Mouse (Mus musculus) heart, postnatal 4 days (tissue): ENCODE measurements around the gene Adgrd1. TPM values are rescaled to one million over a fixed set of nuclear protein-coding genes. Genes with fewer than 3 reads are reported as not detected.
A peak's percentile ranks its signal among the peaks of the same experiment; 100 is the strongest.

Source experiments
- DNase-seq: peaks from one replicate; pipeline ENCODE4 v3.0.0; 2021
- total RNA-seq, 2 experiments: library from RNA; stranded (reverse); gene quantifications; 2 replicates each; pipeline ENCODE4 v1.2.3; 2021

Gene Adgrd1
- total RNA-seq, 2 experiments from 2014 or later = 6.2 to 6.5 TPM

DNA sequence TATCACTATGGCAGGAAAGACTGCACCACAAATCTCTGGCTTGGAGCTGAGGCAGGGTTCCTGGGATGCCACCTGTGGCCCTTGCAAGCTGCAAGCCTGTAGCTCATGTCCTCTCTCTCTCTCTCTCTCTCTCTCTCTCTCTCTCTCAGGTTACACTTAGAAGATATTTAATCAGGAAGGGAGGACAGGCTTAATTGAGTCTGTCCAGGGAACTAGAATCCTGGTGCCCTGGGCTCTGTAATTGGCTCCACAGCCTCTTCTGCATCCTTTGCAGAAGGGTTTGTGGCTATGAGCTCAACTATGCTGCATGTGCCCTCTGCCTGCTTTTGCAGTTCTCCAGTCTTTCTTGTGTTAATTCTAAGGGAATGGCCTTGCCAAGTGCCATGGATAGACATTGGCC lies 111.7 kb downstream of the Adgrd1 start:
- DNase-seq = no peak

DNA sequence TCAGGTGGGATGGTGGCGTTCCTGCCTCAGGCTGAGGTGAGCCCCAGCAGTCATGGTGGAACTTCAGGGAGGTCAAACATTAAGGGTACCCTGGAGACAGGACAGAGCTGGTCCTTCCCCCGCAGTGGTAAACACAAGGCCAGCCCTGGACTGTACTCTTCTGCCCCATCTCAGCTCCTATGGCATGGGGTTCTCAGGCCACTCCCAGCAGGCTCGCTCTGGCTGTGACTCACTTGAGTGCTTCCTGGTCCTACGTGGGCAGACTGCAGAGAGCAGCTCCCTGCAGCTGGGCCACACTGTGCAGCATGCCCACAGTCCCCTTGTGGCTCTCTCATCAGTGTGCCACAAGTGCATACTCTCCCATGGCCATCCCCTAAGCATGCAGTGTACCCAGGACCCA lies 112.3 kb downstream of the Adgrd1 start:
- DNase-seq = no peak

DNA sequence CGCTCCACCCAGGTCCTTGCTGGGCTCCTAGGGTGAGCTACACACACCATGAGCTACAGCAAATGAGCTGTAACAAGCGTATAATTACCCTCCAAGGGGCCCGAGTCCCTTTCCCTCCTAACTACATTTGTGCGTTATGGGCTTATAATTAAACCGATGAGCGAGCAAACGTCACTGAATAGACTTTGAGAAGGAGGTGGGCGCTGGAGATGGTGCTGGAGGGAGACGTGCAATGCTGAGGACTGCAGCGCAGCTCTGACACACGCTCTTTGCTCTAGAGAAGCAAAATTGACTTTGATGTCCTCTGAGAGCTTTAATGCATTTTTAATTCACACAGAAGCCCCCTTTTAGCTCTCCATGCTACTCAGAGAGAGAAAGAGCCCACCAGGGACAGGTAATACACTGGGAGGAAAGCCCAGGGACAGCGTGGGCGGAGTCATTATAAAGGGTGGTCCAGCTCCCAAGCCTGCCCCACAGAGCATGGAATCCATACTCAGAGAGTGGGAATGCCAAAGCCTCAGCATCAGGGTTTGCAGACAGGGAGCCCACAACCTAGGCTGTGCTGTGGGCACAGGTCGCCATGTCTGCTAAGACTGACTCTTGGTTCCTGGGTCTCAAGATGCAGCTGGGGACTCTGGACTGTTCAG lies 115.0 kb downstream of the Adgrd1 start:
- no peak for DNase-seq

DNA sequence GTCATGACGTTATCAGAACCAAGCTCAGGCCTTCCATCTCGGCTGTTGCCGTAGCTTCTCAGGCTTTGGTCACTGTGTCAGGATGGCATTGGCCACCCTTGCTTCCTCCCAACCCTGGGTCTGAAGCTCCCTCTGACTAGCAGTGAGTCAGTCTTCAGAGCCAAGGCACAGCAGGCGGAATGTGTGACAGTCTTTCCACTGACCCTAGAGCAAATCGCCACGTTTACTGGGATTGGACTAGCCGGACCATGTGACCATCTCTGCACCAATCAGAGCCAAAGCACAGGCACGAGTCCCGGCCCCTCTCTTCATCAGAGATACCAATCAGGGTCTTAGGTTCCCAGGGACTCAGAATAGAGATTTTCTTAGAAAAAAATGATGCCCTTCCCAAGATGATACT lies 117.5 kb downstream of the Adgrd1 start:
- no peak for DNase-seq

DNA sequence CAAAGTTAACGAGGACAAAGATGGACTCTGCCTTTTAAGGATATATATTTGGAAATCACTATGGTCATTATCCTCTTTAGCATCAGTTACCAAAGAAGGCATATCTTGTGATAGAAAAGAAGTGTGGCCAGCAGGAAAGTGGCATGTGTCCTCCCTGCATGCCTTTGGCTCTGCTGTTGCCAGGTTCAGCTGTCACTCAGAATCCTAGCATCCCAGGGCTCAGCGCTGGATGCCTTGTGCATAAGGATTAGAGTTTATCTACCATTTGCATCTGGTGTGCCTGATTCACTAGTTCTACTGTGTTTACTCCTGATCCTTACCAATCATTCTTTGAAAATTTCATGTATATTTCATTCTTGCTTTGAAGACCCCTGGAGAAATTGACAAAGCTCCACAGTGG lies 119.5 kb downstream of the Adgrd1 start:
- no peak for DNase-seq

DNA sequence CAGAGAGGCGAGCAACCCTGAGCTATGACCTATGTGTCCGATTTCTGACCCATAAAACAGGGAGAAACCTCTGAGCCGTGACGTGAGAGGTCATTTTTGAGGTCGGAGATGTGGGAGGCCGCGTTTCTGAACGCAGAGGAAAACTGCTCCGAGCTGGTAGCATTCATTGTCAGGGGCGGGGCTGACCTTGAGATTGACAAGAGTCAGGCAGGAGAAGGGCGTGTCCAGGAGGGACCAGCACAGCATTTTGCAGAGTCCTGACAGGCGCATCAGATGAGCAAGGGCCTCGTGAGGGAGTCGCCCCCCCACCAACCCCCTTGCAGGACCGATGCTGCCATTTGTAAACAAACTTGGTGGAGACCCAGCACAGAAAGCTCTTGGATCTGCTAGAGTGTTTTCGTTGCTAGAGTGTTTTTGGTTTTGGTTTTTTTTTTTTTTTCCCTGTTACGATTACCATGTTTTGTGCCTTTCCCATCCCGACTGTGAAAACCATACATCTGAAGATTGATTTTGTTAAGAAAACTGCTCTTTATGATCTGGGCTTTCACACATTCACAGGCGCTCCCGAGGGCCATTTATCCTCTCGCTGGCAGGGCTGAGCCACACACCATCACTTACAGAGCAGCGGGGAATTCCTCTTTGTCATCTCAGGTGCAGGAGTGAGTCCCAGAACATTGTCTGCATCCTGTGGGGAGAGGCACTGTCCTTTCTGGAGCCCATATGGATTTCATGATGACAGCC lies 121.1 kb downstream of the Adgrd1 start:
- no peak for DNase-seq

DNA sequence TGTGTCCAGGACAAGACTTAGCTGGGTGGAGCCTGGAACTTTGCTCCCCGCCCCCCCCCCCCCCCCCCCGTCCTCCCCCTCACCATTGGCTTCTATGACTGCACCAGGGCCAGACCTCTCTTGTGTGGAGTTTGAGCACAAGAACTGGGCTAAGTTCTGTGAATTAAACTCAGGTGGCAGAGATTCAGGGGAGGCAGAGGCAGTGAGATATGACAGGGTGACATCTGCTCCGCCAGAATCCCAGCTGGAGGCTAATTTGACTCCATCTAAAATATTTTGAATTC lies 121.6 kb downstream of the Adgrd1 start:
- no peak for DNase-seq

- DNase-seq = no peak
These were observed 122.0 kb downstream of the Adgrd1 start for GRCm38 (mm10) chr5:129218537-129218981.

GRCm38 (mm10) chr5:129219178-129219760 lies 122.7 kb downstream of the Adgrd1 start:
- DNase-seq = no peak

DNA sequence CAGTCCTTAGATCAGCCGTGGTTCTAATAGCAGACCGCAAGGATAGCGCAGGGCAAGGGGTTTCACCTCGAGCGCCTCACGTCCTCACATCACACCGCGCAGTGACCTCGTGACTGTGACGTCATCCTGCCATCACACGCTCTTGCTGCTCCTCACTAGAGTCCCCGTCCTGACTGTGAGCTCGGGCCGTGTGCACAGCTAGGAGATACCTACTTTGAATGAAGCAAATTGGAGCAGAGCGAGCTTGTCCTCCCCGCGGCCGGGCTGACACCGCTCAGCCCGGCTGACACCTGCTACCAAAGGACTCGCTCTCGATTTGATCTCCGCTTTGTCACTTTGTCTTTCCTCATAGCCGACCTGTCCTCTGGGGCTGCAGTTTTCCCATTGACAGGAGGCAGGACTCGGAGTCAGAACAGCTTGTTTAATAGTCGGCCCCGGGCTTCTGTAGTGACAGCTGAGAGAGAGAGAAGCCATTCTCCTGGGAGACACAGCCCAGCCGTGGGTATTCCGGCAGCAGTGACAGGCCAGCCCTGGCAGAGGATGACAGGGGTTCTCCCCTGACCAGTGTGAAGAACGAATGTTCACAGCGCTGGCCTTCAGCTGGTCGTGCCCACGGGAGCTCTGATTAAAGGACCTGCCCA lies 129.4 kb downstream of the Adgrd1 start:
- DNase-seq = no peak

DNA sequence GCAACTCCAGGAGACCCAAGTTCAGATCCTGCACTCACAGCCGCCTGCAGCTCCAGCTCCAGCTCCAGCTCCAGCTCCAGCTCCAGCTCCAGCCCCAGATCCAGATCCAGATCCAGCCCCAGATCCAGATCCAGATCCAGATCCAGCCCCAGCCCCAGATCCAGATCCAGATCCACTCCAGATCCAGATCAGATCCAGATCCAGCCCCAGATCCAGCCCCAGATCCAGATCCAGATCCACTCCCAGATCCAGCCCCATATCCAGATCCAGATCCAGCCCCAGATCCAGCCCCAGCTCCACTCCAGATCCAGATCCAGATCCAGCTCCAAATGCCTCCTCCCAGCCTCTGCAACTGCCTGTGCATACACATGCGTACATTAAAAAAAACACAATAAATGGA lies 131.6 kb downstream of the Adgrd1 start:
- no peak for DNase-seq

DNA sequence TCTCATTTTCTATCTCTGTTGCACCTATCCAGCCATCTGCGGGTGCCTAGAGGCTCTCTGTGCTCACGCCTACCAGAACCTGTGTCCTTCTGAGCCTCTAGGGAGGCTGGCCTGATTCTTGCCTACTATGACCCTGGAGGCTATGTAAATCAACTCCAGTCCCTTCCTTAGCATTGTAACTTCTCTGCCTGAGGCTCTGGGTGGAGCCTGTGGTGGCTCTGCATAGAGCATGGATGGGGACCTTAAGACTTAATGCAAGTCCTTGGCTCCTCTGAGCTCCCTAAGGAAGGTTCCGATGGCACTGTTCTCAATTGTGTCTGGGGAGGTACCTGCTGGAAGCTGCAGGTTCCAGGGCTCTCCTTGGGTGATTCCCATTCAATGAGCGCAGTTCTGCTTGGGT lies 136.8 kb downstream of the Adgrd1 start:
- DNase-seq = no peak

GRCm38 (mm10) chr5:129233881-129234432 lies 137.4 kb downstream of the Adgrd1 start:
- no peak for DNase-seq

DNA sequence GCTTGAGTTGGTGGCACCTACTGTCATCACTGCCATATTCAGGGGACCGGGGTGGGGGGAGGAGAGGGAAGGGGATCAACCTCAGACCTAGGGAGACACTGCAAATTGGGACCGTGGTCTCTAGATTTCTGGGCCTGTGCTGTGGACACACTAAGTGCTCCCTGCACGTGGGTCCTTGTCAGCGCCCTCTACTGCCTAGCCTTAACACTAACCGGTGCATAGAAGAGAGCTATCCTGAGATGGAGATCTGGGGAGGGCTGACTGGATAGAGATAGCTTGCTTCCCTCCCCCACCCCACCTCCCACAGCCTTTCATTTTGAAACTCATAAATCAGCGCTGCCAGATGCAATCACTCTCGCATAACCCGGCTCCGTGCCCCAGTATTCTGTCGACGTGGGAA lies 139.8 kb downstream of the Adgrd1 start:
- DNase-seq = no peak

DNA sequence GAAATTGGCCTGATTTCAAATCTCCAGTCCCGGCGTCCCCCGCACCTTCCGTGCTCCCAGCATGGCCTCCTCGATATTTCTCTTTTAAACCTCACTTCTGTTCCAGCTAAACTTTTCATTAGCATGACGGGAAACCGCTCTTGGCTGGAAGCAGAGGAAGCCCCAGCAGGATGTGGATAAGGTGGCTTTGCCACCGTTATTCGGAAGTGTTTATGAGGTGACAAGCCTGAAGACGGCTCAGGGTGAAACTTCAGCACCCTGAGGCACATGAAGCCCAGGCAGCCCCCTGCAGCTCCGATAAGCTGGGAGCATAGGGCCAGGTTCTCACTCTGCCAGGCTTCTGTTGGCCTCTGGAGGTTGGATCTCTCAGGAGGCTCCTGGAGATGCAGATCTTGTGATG lies 145.3 kb downstream of the Adgrd1 start:
- no peak for DNase-seq

DNA sequence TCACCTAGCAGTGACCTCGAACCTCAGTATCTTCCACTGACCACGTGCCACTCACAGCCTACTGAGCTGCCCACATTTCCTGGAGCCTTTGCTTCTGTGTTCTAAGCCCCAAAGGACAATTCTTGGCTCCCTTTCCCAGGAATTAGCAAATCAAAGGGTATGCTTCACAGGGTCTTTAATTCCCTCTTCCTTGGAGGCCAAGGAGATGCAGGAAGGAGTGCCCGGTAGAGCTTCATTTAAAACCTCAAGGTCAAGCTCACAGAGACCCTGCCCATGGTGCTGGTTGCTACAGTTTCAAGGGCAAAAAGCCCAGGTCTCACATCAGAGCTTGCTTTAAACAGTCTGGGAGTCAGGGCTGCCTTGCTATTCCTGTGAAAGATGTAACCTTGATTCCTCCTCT lies 145.7 kb downstream of the Adgrd1 start:
- DNase-seq = no peak

- DNase-seq = no peak
These were observed 146.6 kb downstream of the Adgrd1 start for GRCm38 (mm10) chr5:129243120-129243519.

- no peak for DNase-seq
These were observed 147.8 kb downstream of the Adgrd1 start for GRCm38 (mm10) chr5:129244392-129244791.

DNA sequence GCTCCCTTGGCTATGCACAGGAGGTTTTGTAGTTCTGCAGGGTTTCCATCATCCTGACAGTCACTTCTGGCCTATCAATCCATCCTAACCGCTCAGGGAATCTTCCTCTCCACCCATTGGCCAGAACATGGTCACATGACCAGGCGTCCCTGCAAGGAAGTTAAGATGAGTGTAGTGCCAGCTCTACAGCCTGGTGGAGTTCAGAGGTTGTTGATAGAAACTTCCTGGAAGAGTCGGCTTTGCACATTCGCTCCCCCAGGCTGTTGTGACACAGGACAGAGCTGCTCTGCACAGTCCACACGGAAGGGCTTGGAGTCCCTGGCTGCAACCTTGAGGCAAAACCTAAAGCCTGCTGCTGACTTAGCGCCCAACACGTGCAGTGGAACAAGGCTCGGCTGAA lies 152.5 kb downstream of the Adgrd1 start:
- DNase-seq = peak; percentile 44
